Mouse (Mus musculus) limb, embryonic 11.5 days (tissue): ENCODE results near the gene Trim28. TPM values are rescaled to one million over a fixed set of nuclear protein-coding genes. Genes with fewer than 3 reads are reported as not detected.

Experiments used
- ATAC-seq: fragments of 200-750 bp; cut with Nextera tagmentation; 2 replicates; pipeline ENCODE4 v1.8.0; 2017; ENCODE audit warnings: low read depth; ENCODE audit not compliant: insufficient number of reproducible peaks, low FRiP score, low TSS enrichment
- DNase-seq: peaks from one replicate; pipeline ENCODE4 v3.0.0-alpha.2; 2015; ENCODE audit warnings: low spot score
- H3K27ac ChIP-seq: fragments of 300-500 bp; sonication (generic); replicated peaks from 2 replicates; pipeline ENCODE4 v1.5.1; 2014; ENCODE audit warnings: low read depth, mild to moderate bottlenecking, low read length
- H3K27me3 ChIP-seq: fragments of 300-500 bp; sonication (generic); 2 replicates; pipeline ENCODE4 v1.6.1; 2014; ENCODE audit warnings: mild to moderate bottlenecking, low read length, mixed read lengths; ENCODE audit not compliant: control insufficient read depth, insufficient read depth
- H3K36me3 ChIP-seq: fragments of 300-500 bp; sonication (generic); 2 replicates; pipeline ENCODE4 v1.6.1; 2014; ENCODE audit warnings: mild to moderate bottlenecking, low read length, moderate library complexity, mixed read lengths; ENCODE audit not compliant: control insufficient read depth, insufficient read depth
- H3K4me1 ChIP-seq: fragments of 300-500 bp; sonication (generic); 2 replicates; pipeline ENCODE4 v1.6.1; 2014; ENCODE audit warnings: low read length, mixed read lengths; ENCODE audit not compliant: control insufficient read depth, insufficient read depth
- H3K4me2 ChIP-seq: fragments of 300-500 bp; sonication (generic); 2 replicates; pipeline ENCODE4 v1.6.1; 2014; ENCODE audit warnings: low read depth, mild to moderate bottlenecking, moderate library complexity; ENCODE audit not compliant: severe bottlenecking
- H3K4me3 ChIP-seq: fragments of 300-500 bp; sonication (generic); 2 replicates; pipeline ENCODE4 v1.5.1; 2014; ENCODE audit warnings: low read depth, low read length
- H3K9ac ChIP-seq: fragments of 300-500 bp; sonication (generic); 2 replicates; pipeline ENCODE4 v1.6.1; 2014; ENCODE audit warnings: mild to moderate bottlenecking, low read length
- H3K9me3 ChIP-seq: fragments of 300-500 bp; sonication (generic); 2 replicates; pipeline ENCODE4 v1.6.1; 2016; ENCODE audit warnings: low read length; ENCODE audit not compliant: control insufficient read depth
- WGBS: fragments of 180-500 bp; shearing (Covaris S2); extraction: QIAGEN DNeasy Blood & Tissue Kit; methylation state at CpG from one replicate; pipeline ENCODE4 v1.1.7; 2014; 5-methylcytosine and 5-hydroxymethylcytosine counted together
- polyA plus RNA-seq: library from polyadenylated mRNA; unstranded; fragments of >200 nt; fragmentation: Nextera tagmentation; extraction: Ambion mirVana; gene quantifications from 2 replicates; pipeline ENCODE4 v1.2.1, GENCODE M21; 2014

The Trim28 gene
- polyA plus RNA-seq, 1 experiment from 2014 or later = 610 TPM

GRCm38 (mm10) chr7:12966104-12966845, 32.6 kb upstream of the Trim28 start:
- DNase-seq (peak; percentile 67), ATAC-seq (peak; percentile 24)

GRCm38 (mm10) chr7:12970906-12971305, 28.0 kb upstream of the Trim28 start:
- Histone ChIP-seq H3K4me1 (peaks cover 6% of the 10 kb centered on the region; the same call in 1 of the 2 replicates), H3K9me3 (no peaks in the 10 kb centered on the region), H3K36me3 (peaks cover 10% of the 10 kb centered on the region), H3K27ac (no peak overlapping the region), H3K4me3 (no peak overlapping the region), H3K4me2 (no peak overlapping the region), H3K9ac (no peak overlapping the region), H3K27me3 (no peaks in the 10 kb centered on the region)
- ATAC-seq = no peak
- no peak for DNase-seq
- WGBS = 94% methylated on average over 25 of the region's 25 CpGs

More at GRCm38 (mm10) chr7:12966104-12966845, 32.6 kb upstream of the Trim28 start:
- H3K36me3 ChIP-seq = peaks cover 9% of the 10 kb centered on the region
- H3K9ac ChIP-seq = peak overlapping the region; percentile 89
- H3K4me3 ChIP-seq = peak overlapping the region; percentile 86
- 1% methylated on average over 25 of the region's 29 CpGs for WGBS
- peak overlapping the region; percentile 75 for H3K27ac ChIP-seq
- H3K9me3 ChIP-seq = no peaks in the 10 kb centered on the region
- H3K4me1 ChIP-seq = peaks cover 6% of the 10 kb centered on the region; the same call in 1 of the 2 replicates
- H3K4me2 ChIP-seq = peak overlapping the region; percentile 91
- no peaks in the 10 kb centered on the region for H3K27me3 ChIP-seq

GRCm38 (mm10) chr7:12977682-12978389, 21.1 kb upstream of the Trim28 start, which contains the start of gene Zfp446:
TSS of gene Zfp446 (plus strand) at chr7:12977848.
- DNase-seq = peak; percentile 97
- Histone ChIP-seq H3K9me3 (no peaks in the 10 kb centered on the region), H3K9ac (peak within 1 kb of the TSS; percentile 68), H3K27ac (peak within 1 kb of the TSS; percentile 88), H3K27me3 (no peaks in the 10 kb centered on the region), H3K4me2 (peak within 1 kb of the TSS; percentile 58), H3K36me3 (peaks cover 3% of the 10 kb centered on the region; the same call in 1 of the 2 replicates), H3K4me1 (no peaks in the 10 kb centered on the region), H3K4me3 (peak within 1 kb of the TSS; percentile 65)
- ATAC-seq = peak; percentile 99
- WGBS = under 1% methylated on average over 47 of the region's 49 CpGs

- H3K36me3 ChIP-seq = peaks cover 3% of the 10 kb centered on the region; the same call in 1 of the 2 replicates
- peak overlapping the region; percentile 58; the same call in 1 of the 2 replicates for H3K4me2 ChIP-seq
- H3K4me3 ChIP-seq = no peak overlapping the region
- 81% methylated on average over 18 of the region's 18 CpGs for WGBS
- no peak for ATAC-seq
- H3K9ac ChIP-seq = no peak overlapping the region
- no peak overlapping the region for H3K27ac ChIP-seq
- H3K9me3 ChIP-seq = no peaks in the 10 kb centered on the region
- no peaks in the 10 kb centered on the region for H3K27me3 ChIP-seq
- H3K4me1 ChIP-seq = no peaks in the 10 kb centered on the region
- DNase-seq = no peak
Observed at GRCm38 (mm10) chr7:12978931-12979722, 19.8 kb upstream of the Trim28 start.

GRCm38 (mm10) chr7:12979776-12980175, 19.1 kb upstream of the Trim28 start:
- 55% methylated on average over 6 of the region's 6 CpGs for WGBS
- Histone ChIP-seq H3K4me1 (no peaks in the 10 kb centered on the region), H3K27ac (no peak overlapping the region), H3K36me3 (peaks cover 3% of the 10 kb centered on the region; the same call in 1 of the 2 replicates), H3K9me3 (no peaks in the 10 kb centered on the region), H3K4me3 (no peak overlapping the region), H3K9ac (no peak overlapping the region), H3K4me2 (no peak overlapping the region), H3K27me3 (no peaks in the 10 kb centered on the region)
- no peak for DNase-seq
- no peak for ATAC-seq

- no peaks in the 10 kb centered on the region for H3K4me1 ChIP-seq
- no peak overlapping the region for H3K4me2 ChIP-seq
- H3K36me3 ChIP-seq = peaks cover 3% of the 10 kb centered on the region; the same call in 1 of the 2 replicates
- H3K9me3 ChIP-seq = no peaks in the 10 kb centered on the region
- no peaks in the 10 kb centered on the region for H3K27me3 ChIP-seq
- 88% methylated on average over 7 of the region's 7 CpGs for WGBS
- DNase-seq (no peak), ATAC-seq (no peak)
- H3K27ac ChIP-seq = no peak overlapping the region
- no peak overlapping the region for H3K9ac ChIP-seq
- H3K4me3 ChIP-seq = no peak overlapping the region
Observed at GRCm38 (mm10) chr7:12980291-12980690, 18.6 kb upstream of the Trim28 start.

GRCm38 (mm10) chr7:12985724-12986123, 13.2 kb upstream of the Trim28 start:
- H3K27me3 ChIP-seq = no peaks in the 10 kb centered on the region
- 91% methylated on average over 1 of the region's 1 CpGs for WGBS
- H3K36me3 ChIP-seq = no peaks in the 10 kb centered on the region
- DNase-seq (no peak), ATAC-seq (no peak)
- H3K9me3 ChIP-seq = no peaks in the 10 kb centered on the region
- H3K4me3 ChIP-seq = no peak overlapping the region
- H3K4me1 ChIP-seq = no peaks in the 10 kb centered on the region
- no peak overlapping the region for H3K4me2 ChIP-seq
- no peak overlapping the region for H3K27ac ChIP-seq
- no peak overlapping the region for H3K9ac ChIP-seq

GRCm38 (mm10) chr7:12986906-12987305, 12.0 kb upstream of the Trim28 start:
- 85% methylated on average over 8 of the region's 8 CpGs for WGBS
- Histone ChIP-seq H3K9ac (no peak overlapping the region), H3K4me2 (no peak overlapping the region), H3K4me1 (no peaks in the 10 kb centered on the region), H3K27me3 (no peaks in the 10 kb centered on the region), H3K4me3 (no peak overlapping the region), H3K27ac (no peak overlapping the region), H3K36me3 (no peaks in the 10 kb centered on the region), H3K9me3 (no peaks in the 10 kb centered on the region)
- ATAC-seq = no peak
- DNase-seq = no peak
